Mouse (Mus musculus): ENCODE data around the gene Gpr143. TPM values are rescaled to one million over a fixed set of nuclear protein-coding genes. Genes with fewer than 3 reads are reported as not detected.

Gpr143 gene
- total RNA-seq, 1 experiment: 0.67 TPM

GRCm38 (mm10) chrX:152743642-152744041 is 38.1 kb upstream of the Gpr143 start:
- in situ Hi-C loops (cut with MboI; ENCODE audit: low sequenced_read_pairs in 2 of 2, unreplicated experiment in 2 of 2): no loop called here
- DNase-seq (ENCODE audit: low read depth, low spot score): no peak

DNA sequence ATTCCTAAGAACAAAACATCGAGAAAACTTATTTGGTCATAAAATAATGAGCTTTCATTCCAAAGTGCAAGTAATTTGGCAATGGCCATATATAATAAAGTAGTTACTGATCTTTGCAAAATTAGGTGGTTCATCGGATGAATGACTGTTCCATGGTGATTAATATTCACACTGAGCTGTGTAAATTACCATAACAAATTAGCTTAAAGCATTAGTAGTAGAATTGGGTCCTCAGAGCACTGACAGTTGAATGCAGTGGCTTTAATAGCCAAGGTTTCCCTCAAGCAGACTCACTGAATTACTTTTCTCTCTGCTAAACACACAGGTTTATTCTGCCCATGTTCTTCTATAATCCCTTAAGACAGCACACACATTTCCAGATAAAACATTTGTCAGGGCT is 35.8 kb upstream of the Gpr143 start:
- no peak overlapping the region for H3K27ac ChIP-seq (ENCODE audit: insufficient read depth, low read depth, low read length, poor library complexity, severe bottlenecking)
- TF ChIP-seq HCFC1 (IDR thresholded peaks at IDR 0.05; ENCODE audit: borderline replicate concordance, insufficient read depth, low read length) (no peak), MAFK (IDR thresholded peaks at IDR 0.05; ENCODE audit: insufficient read depth, low read depth, low read length) (no peak), CHD2 (IDR thresholded peaks at IDR 0.05; ENCODE audit: low read depth, low read length) (no peak), ZC3H11A (IDR thresholded peaks at IDR 0.05; ENCODE audit: borderline replicate concordance, low read depth, low read length) (no peak), ZNF384 (IDR thresholded peaks at IDR 0.05; ENCODE audit: low read depth, low read length) (no peak)
- no peaks in the 10 kb centered on the region for H3K36me3 ChIP-seq (ENCODE audit: control insufficient read depth, insufficient read depth, low read length, poor library complexity, severe bottlenecking)
- in situ Hi-C loops (cut with MboI; ENCODE audit: low sequenced_read_pairs in 2 of 2, unreplicated experiment in 2 of 2): no loop called here
- H3K9me3 ChIP-seq (ENCODE audit: control insufficient read depth, insufficient read depth, low read depth, low read length): no peaks in the 10 kb centered on the region
- DNase-seq (ENCODE audit: low read depth, low spot score): no peak
- peaks cover 0 to 2% of the 10 kb centered on the region in 2 experiments; a peak in 1 of 4 replicates for H3K4me1 ChIP-seq (ENCODE audit: control insufficient read depth in 2 of 2, insufficient read depth in 2 of 2, low read length in 2 of 2, poor library complexity in 1 of 2)
- H3K4me3 ChIP-seq (ENCODE audit: insufficient read depth in 1 of 2, low read depth in 1 of 2, low read length in 2 of 2, poor library complexity in 1 of 2, severe bottlenecking in 1 of 2): no peak overlapping the region
- H3K9ac ChIP-seq (ENCODE audit: insufficient read depth, low read depth, low read length, poor library complexity, severe bottlenecking): no peak overlapping the region

More at GRCm38 (mm10) chrX:152743642-152744041, 38.1 kb upstream of the Gpr143 start:
- H3K27ac ChIP-seq (ENCODE audit: insufficient read depth, low read depth, low read length, poor library complexity, severe bottlenecking): no peak overlapping the region
- no peak overlapping the region for H3K9ac ChIP-seq (ENCODE audit: insufficient read depth, low read depth, low read length, poor library complexity, severe bottlenecking)
- H3K36me3 ChIP-seq (ENCODE audit: control insufficient read depth, insufficient read depth, low read length, poor library complexity, severe bottlenecking): no peaks in the 10 kb centered on the region
- H3K4me3 ChIP-seq (ENCODE audit: insufficient read depth in 1 of 2, low read depth in 1 of 2, low read length in 2 of 2, poor library complexity in 1 of 2, severe bottlenecking in 1 of 2): no peak overlapping the region
- TF ChIP-seq ZNF384 (IDR thresholded peaks at IDR 0.05; ENCODE audit: low read depth, low read length): no peak
- no peak for TF ChIP-seq ZC3H11A (IDR thresholded peaks at IDR 0.05; ENCODE audit: borderline replicate concordance, low read depth, low read length)
- no peak for TF ChIP-seq HCFC1 (IDR thresholded peaks at IDR 0.05; ENCODE audit: borderline replicate concordance, insufficient read depth, low read length)
- TF ChIP-seq MAFK (IDR thresholded peaks at IDR 0.05; ENCODE audit: insufficient read depth, low read depth, low read length): no peak
- no peak for TF ChIP-seq CHD2 (IDR thresholded peaks at IDR 0.05; ENCODE audit: low read depth, low read length)
- H3K9me3 ChIP-seq (ENCODE audit: control insufficient read depth, insufficient read depth, low read depth, low read length): no peaks in the 10 kb centered on the region
- peaks cover 0 to 4% of the 10 kb centered on the region in 2 experiments; a peak in 1 of 4 replicates for H3K4me1 ChIP-seq (ENCODE audit: control insufficient read depth in 2 of 2, insufficient read depth in 2 of 2, low read length in 2 of 2, poor library complexity in 1 of 2)

GRCm38 (mm10) chrX:152755819-152756218 is 25.9 kb upstream of the Gpr143 start:
- in situ Hi-C loops (cut with MboI; ENCODE audit: low sequenced_read_pairs in 2 of 2, unreplicated experiment in 2 of 2): no loop called here
- no peak overlapping the region for H3K4me3 ChIP-seq (ENCODE audit: insufficient read depth in 1 of 2, low read depth in 1 of 2, low read length in 2 of 2, poor library complexity in 1 of 2, severe bottlenecking in 1 of 2)
- TF ChIP-seq ZNF384 (IDR thresholded peaks at IDR 0.05; ENCODE audit: low read depth, low read length): no peak
- no peak for TF ChIP-seq HCFC1 (IDR thresholded peaks at IDR 0.05; ENCODE audit: borderline replicate concordance, insufficient read depth, low read length)
- no peak for TF ChIP-seq MAFK (IDR thresholded peaks at IDR 0.05; ENCODE audit: insufficient read depth, low read depth, low read length)
- no peak for TF ChIP-seq CHD2 (IDR thresholded peaks at IDR 0.05; ENCODE audit: low read depth, low read length)
- no peak for TF ChIP-seq ZC3H11A (IDR thresholded peaks at IDR 0.05; ENCODE audit: borderline replicate concordance, low read depth, low read length)
- no peak overlapping the region for H3K9ac ChIP-seq (ENCODE audit: insufficient read depth, low read depth, low read length, poor library complexity, severe bottlenecking)
- no peaks in the 10 kb centered on the region for H3K4me1 ChIP-seq (ENCODE audit: control insufficient read depth in 2 of 2, insufficient read depth in 2 of 2, low read length in 2 of 2, poor library complexity in 1 of 2)
- no peaks in the 10 kb centered on the region for H3K36me3 ChIP-seq (ENCODE audit: control insufficient read depth, insufficient read depth, low read length, poor library complexity, severe bottlenecking)
- no peak for DNase-seq (ENCODE audit: low read depth, low spot score)
- H3K27ac ChIP-seq (ENCODE audit: insufficient read depth, low read depth, low read length, poor library complexity, severe bottlenecking): no peak overlapping the region
- no peaks in the 10 kb centered on the region for H3K9me3 ChIP-seq (ENCODE audit: control insufficient read depth, insufficient read depth, low read depth, low read length)

DNA sequence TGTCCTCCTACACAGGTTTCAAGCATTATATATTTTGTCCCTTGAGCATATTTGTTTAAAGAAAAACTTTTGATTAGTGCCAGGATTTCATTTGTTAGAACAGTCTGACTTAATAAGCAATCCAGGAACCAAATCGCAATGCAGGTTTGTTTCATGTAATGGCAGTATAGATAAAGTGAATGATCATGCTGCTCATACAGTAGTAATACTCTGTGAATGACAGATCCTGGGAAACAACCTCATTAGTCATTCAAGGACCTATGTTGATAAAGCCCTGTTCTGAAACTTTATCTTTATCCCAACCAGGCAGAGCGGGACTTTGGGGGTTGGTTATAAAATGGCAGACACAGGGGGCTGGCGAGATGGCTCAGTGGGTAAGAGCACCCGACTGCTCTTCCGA is 25.4 kb upstream of the Gpr143 start:
- no peaks in the 10 kb centered on the region for H3K4me1 ChIP-seq (ENCODE audit: control insufficient read depth in 2 of 2, insufficient read depth in 2 of 2, low read length in 2 of 2, poor library complexity in 1 of 2)
- no peak overlapping the region for H3K9ac ChIP-seq (ENCODE audit: insufficient read depth, low read depth, low read length, poor library complexity, severe bottlenecking)
- no peak overlapping the region for H3K27ac ChIP-seq (ENCODE audit: insufficient read depth, low read depth, low read length, poor library complexity, severe bottlenecking)
- TF ChIP-seq MAFK (IDR thresholded peaks at IDR 0.05; ENCODE audit: insufficient read depth, low read depth, low read length) (no peak), CHD2 (IDR thresholded peaks at IDR 0.05; ENCODE audit: low read depth, low read length) (no peak), ZNF384 (IDR thresholded peaks at IDR 0.05; ENCODE audit: low read depth, low read length) (no peak), ZC3H11A (IDR thresholded peaks at IDR 0.05; ENCODE audit: borderline replicate concordance, low read depth, low read length) (no peak), HCFC1 (IDR thresholded peaks at IDR 0.05; ENCODE audit: borderline replicate concordance, insufficient read depth, low read length) (no peak)
- H3K36me3 ChIP-seq (ENCODE audit: control insufficient read depth, insufficient read depth, low read length, poor library complexity, severe bottlenecking): no peaks in the 10 kb centered on the region
- H3K9me3 ChIP-seq (ENCODE audit: control insufficient read depth, insufficient read depth, low read depth, low read length): no peaks in the 10 kb centered on the region
- no peak overlapping the region for H3K4me3 ChIP-seq (ENCODE audit: insufficient read depth in 1 of 2, low read depth in 1 of 2, low read length in 2 of 2, poor library complexity in 1 of 2, severe bottlenecking in 1 of 2)
- in situ Hi-C loops (cut with MboI; ENCODE audit: low sequenced_read_pairs in 2 of 2, unreplicated experiment in 2 of 2): no loop called here
- DNase-seq (ENCODE audit: low read depth, low spot score): no peak

DNA sequence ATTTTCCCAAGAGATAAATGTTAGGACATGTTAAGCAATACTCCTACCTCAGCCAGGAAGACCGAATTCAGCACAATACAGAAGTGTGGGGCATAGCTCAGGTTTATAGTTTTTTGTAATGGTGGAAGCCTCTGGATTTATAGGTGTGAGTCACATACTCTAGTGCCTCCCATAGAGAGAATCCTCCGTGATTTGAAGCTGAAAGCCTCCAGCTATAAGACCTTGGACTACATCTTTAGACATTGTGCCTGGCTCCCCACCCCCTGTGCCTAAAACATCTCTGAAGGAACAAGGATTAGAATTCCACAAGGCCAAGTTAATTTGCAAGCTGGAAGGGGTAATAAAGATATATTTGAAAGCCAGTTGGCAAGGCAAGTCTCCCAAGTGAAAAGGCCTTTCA is 19.3 kb upstream of the Gpr143 start:
- Histone ChIP-seq H3K9me3 (ENCODE audit: control insufficient read depth, insufficient read depth, low read depth, low read length) (no peaks in the 10 kb centered on the region), H3K4me3 (ENCODE audit: insufficient read depth in 1 of 2, low read depth in 1 of 2, low read length in 2 of 2, poor library complexity in 1 of 2, severe bottlenecking in 1 of 2) (no peak overlapping the region), H3K27ac (ENCODE audit: insufficient read depth, low read depth, low read length, poor library complexity, severe bottlenecking) (no peak overlapping the region), H3K9ac (ENCODE audit: insufficient read depth, low read depth, low read length, poor library complexity, severe bottlenecking) (no peak overlapping the region), H3K36me3 (ENCODE audit: control insufficient read depth, insufficient read depth, low read length, poor library complexity, severe bottlenecking) (no peaks in the 10 kb centered on the region), H3K4me1 (ENCODE audit: control insufficient read depth in 2 of 2, insufficient read depth in 2 of 2, low read length in 2 of 2, poor library complexity in 1 of 2) (0 out of 4 replicates have a peak, but pooled peaks cover 0 to 1% of the 10 kb centered on the region in 2 experiments)
- in situ Hi-C loops (cut with MboI; ENCODE audit: low sequenced_read_pairs in 2 of 2, unreplicated experiment in 2 of 2): no loop called here
- DNase-seq (ENCODE audit: low read depth, low spot score): no peak
- TF ChIP-seq ZC3H11A (IDR thresholded peaks at IDR 0.05; ENCODE audit: borderline replicate concordance, low read depth, low read length) (no peak), CHD2 (IDR thresholded peaks at IDR 0.05; ENCODE audit: low read depth, low read length) (no peak), HCFC1 (IDR thresholded peaks at IDR 0.05; ENCODE audit: borderline replicate concordance, insufficient read depth, low read length) (no peak), MAFK (IDR thresholded peaks at IDR 0.05; ENCODE audit: insufficient read depth, low read depth, low read length) (no peak), ZNF384 (IDR thresholded peaks at IDR 0.05; ENCODE audit: low read depth, low read length) (no peak)

Measured in ES-E14 (cell line).